2 mouse cellular contexts compared by ENCODE assay signal in genomic region chr5:130041262-130041661, GRCm38 (mm10).
TF ChIP-seq lines count a peak whose summit lies in the region.

No protein-coding gene starts in this region.

TF ChIP-seq in CH12.LX, 34 proteins besides CTCF, POLR2A, EP300 and RAD21:
- peak; percentile 99 for TF ChIP-seq MAFK (IDR thresholded peaks at IDR 0.05; ENCODE audit: insufficient replicate concordance, low read length)
- no peak for TF ChIP-seq ETS1 (conservative IDR thresholded peaks at IDR 0.05; ENCODE audit: low read depth, low read length)

TF ChIP-seq in ES-E14, 5 proteins besides CTCF, POLR2A, EP300 and RAD21:
- peak; percentile 99 for TF ChIP-seq MAFK (IDR thresholded peaks at IDR 0.05; ENCODE audit: insufficient read depth, low read depth, low read length)
- TF ChIP-seq ZC3H11A (IDR thresholded peaks at IDR 0.05; ENCODE audit: borderline replicate concordance, low read depth, low read length): no peak
- no peak for TF ChIP-seq CHD2 (IDR thresholded peaks at IDR 0.05; ENCODE audit: low read depth, low read length)
